Mouse (Mus musculus): Measurements from ENCODE around the gene Golgb1. TPM values are rescaled to one million over a fixed set of nuclear protein-coding genes. Genes with fewer than 3 reads are reported as not detected.

Gene Golgb1
- polyA plus RNA-seq, 1 experiment: 36.2 TPM

- no peaks in the 10 kb centered on the region for H3K27me3 ChIP-seq (replicated peaks; ENCODE audit: control insufficient read depth, insufficient read depth, low read length)
- no peaks in the 10 kb centered on the region; the same call in 1 of the 2 replicates for H3K36me3 ChIP-seq (ENCODE audit: control insufficient read depth, insufficient read depth, low read length)
- WGBS: 98% methylated on average over 2 of the region's 2 CpGs
- no peak for TF ChIP-seq POLR2A (IDR thresholded peaks at IDR 0.05; ENCODE audit: low read depth, low read length)
- TF ChIP-seq CTCF (conservative IDR thresholded peaks at IDR 0.05; ENCODE audit: insufficient read depth, insufficient read length, low read depth, low read length): no peak
- no peak overlapping the region for H3K27ac ChIP-seq (ENCODE audit: insufficient read depth, low read depth, low read length)
- H3K4me1 ChIP-seq (ENCODE audit: control insufficient read depth, insufficient read depth, low read length): 0 out of 2 replicates have a peak, but pooled peaks cover 6% of the 10 kb centered on the region
- no peak overlapping the region for H3K4me3 ChIP-seq (ENCODE audit: insufficient read depth, low read depth, low read length)
- DNase-seq: no peak
Observed at GRCm38 (mm10) chr16:36869442-36869841, 5.5 kb upstream of the Golgb1 start.

DNA sequence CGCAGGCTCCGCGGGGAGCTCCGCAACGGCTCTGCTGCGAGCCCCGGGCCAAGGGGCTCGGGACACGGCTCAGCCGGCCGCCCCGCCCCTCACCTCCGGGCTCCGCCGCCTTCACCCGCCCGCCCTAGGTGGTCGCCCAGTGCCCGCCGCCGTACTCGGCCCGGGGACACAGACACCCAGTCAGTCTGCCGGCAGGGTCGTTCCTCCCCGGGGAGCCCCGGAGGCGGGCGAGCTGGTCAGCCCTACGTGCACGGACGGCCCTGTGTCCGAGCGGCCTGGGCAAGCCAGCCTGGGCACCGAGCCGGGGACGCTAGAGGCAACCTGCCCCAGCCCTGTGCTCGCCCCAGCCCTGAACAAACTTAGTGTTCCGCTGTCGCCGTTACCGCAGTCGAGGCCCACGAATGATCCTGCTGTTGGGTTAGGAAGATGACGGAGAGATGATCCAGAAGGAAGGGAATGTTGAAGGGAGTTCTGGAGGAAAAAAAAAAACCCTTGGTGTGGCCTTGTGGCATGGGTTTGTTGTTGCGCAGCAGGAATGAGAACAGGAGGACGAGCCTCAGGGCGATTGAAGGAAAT, 424 bp downstream of the Golgb1 start:
- under 1% methylated on average over 46 of the region's 48 CpGs for WGBS
- peak overlapping the region; percentile 83 for H3K4me3 ChIP-seq (ENCODE audit: insufficient read depth, low read depth, low read length)
- H3K27ac ChIP-seq (ENCODE audit: insufficient read depth, low read depth, low read length): peak overlapping the region; percentile 61
- peaks cover 14% of the 10 kb centered on the region for H3K4me1 ChIP-seq (ENCODE audit: control insufficient read depth, insufficient read depth, low read length)
- peak; percentile 62 for DNase-seq
- H3K27me3 ChIP-seq (replicated peaks; ENCODE audit: control insufficient read depth, insufficient read depth, low read length): no peaks in the 10 kb centered on the region
- no peaks in the 10 kb centered on the region for H3K36me3 ChIP-seq (ENCODE audit: control insufficient read depth, insufficient read depth, low read length)
- no peak for TF ChIP-seq POLR2A (IDR thresholded peaks at IDR 0.05; ENCODE audit: low read depth, low read length)
- no peak for TF ChIP-seq CTCF (conservative IDR thresholded peaks at IDR 0.05; ENCODE audit: insufficient read depth, insufficient read length, low read depth, low read length)

- TF ChIP-seq POLR2A (IDR thresholded peaks at IDR 0.05; ENCODE audit: low read depth, low read length) (no peak), CTCF (conservative IDR thresholded peaks at IDR 0.05; ENCODE audit: insufficient read depth, insufficient read length, low read depth, low read length) (peak; percentile 28; the same call in 1 of the 2 replicates)
- 61% methylated on average over 5 of the region's 5 CpGs for WGBS
- H3K36me3 ChIP-seq (ENCODE audit: control insufficient read depth, insufficient read depth, low read length): no peaks in the 10 kb centered on the region
Observed at GRCm38 (mm10) chr16:36877316-36877715, 2.4 kb downstream of the Golgb1 start.

DNA sequence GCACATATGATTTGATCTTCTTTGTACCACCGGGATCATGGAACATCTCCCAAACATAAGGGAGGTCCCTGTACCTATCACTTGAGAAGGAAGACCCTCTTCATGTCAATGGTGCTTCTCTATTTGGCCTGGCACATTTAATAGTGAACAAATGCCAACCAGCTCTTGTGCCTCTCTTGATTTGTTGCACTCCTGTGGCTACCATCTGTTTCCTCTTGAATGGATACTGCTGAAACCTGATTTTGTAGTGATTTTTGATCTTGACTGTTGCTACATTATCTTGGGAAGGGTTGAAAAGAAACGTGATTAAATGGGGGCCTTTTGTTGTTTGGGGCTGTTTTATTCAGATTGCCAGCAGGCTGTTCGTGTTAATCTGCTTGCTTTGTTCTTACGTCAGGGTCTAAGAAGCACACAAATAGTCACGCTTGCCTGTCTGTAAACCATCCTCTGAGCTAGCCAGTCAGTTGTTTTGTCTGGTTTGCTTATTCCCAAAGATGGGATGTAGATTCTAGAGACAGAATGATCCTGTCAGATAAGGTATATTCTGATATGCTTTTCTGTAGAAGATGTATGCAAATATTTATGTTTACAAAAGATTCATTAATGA, 7.9 kb downstream of the Golgb1 start:
- no peak for DNase-seq
- no peaks in the 10 kb centered on the region for H3K27me3 ChIP-seq (replicated peaks; ENCODE audit: control insufficient read depth, insufficient read depth, low read length)
- H3K36me3 ChIP-seq (ENCODE audit: control insufficient read depth, insufficient read depth, low read length): no peaks in the 10 kb centered on the region; the same call in 1 of the 2 replicates
- peaks cover 2% of the 10 kb centered on the region; the same call in 1 of the 2 replicates for H3K4me1 ChIP-seq (ENCODE audit: control insufficient read depth, insufficient read depth, low read length)
- TF ChIP-seq POLR2A (IDR thresholded peaks at IDR 0.05; ENCODE audit: low read depth, low read length) (no peak), CTCF (conservative IDR thresholded peaks at IDR 0.05; ENCODE audit: insufficient read depth, insufficient read length, low read depth, low read length) (no peak)
- 72% methylated on average over 5 of the region's 5 CpGs for whole genome bisulfite sequencing
- H3K27ac ChIP-seq (ENCODE audit: insufficient read depth, low read depth, low read length): no peak overlapping the region
- H3K4me3 ChIP-seq (ENCODE audit: insufficient read depth, low read depth, low read length): no peak overlapping the region

More at GRCm38 (mm10) chr16:36877316-36877715, 2.4 kb downstream of the Golgb1 start:
- peak; percentile 27 for DNase-seq
- no peak overlapping the region for H3K27ac ChIP-seq (ENCODE audit: insufficient read depth, low read depth, low read length)
- H3K4me1 ChIP-seq (ENCODE audit: control insufficient read depth, insufficient read depth, low read length): peaks cover 14% of the 10 kb centered on the region
- H3K27me3 ChIP-seq (replicated peaks; ENCODE audit: control insufficient read depth, insufficient read depth, low read length): no peaks in the 10 kb centered on the region
- no peak overlapping the region for H3K4me3 ChIP-seq (ENCODE audit: insufficient read depth, low read depth, low read length)

GRCm38 (mm10) chr16:36884881-36885280, 9.9 kb downstream of the Golgb1 start:
- Histone ChIP-seq H3K4me3 (ENCODE audit: insufficient read depth, low read depth, low read length) (no peak overlapping the region), H3K36me3 (ENCODE audit: control insufficient read depth, insufficient read depth, low read length) (no peaks in the 10 kb centered on the region; the same call in 1 of the 2 replicates), H3K27ac (ENCODE audit: insufficient read depth, low read depth, low read length) (no peak overlapping the region), H3K27me3 (replicated peaks; ENCODE audit: control insufficient read depth, insufficient read depth, low read length) (no peaks in the 10 kb centered on the region), H3K4me1 (ENCODE audit: control insufficient read depth, insufficient read depth, low read length) (no peaks in the 10 kb centered on the region)
- DNase-seq: peak; percentile 15
- TF ChIP-seq CTCF (conservative IDR thresholded peaks at IDR 0.05; ENCODE audit: insufficient read depth, insufficient read length, low read depth, low read length) (peak; percentile 46), POLR2A (IDR thresholded peaks at IDR 0.05; ENCODE audit: low read depth, low read length) (no peak)
- 86% methylated on average over 4 of the region's 4 CpGs for WGBS

DNA sequence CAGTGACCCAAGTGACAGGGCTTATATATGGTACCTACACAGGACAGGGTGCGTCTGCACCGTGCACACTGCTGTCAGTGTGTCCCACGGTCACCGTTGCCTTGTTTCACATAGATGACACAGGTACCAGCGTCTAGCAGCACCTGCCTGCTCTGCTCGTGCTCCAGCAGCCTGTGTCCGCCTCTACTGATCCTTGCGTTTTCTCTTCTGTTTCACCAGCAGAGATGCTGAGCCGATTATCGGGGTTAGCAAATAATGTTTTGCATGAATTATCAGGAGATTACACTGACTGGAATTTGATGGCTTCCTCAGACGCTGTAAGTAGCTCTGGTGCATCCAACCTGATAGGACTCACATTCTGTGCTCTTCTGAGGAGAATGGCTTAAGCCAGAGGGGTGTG, 11.0 kb downstream of the Golgb1 start:
- Histone ChIP-seq H3K36me3 (ENCODE audit: control insufficient read depth, insufficient read depth, low read length) (no peaks in the 10 kb centered on the region; the same call in 1 of the 2 replicates), H3K4me3 (ENCODE audit: insufficient read depth, low read depth, low read length) (no peak overlapping the region), H3K27ac (ENCODE audit: insufficient read depth, low read depth, low read length) (no peak overlapping the region), H3K4me1 (ENCODE audit: control insufficient read depth, insufficient read depth, low read length) (no peaks in the 10 kb centered on the region), H3K27me3 (replicated peaks; ENCODE audit: control insufficient read depth, insufficient read depth, low read length) (no peaks in the 10 kb centered on the region)
- 91% methylated on average over 11 of the region's 11 CpGs for WGBS
- no peak for DNase-seq
- no peak for TF ChIP-seq POLR2A (IDR thresholded peaks at IDR 0.05; ENCODE audit: low read depth, low read length)
- no peak for TF ChIP-seq CTCF (conservative IDR thresholded peaks at IDR 0.05; ENCODE audit: insufficient read depth, insufficient read length, low read depth, low read length)

DNA sequence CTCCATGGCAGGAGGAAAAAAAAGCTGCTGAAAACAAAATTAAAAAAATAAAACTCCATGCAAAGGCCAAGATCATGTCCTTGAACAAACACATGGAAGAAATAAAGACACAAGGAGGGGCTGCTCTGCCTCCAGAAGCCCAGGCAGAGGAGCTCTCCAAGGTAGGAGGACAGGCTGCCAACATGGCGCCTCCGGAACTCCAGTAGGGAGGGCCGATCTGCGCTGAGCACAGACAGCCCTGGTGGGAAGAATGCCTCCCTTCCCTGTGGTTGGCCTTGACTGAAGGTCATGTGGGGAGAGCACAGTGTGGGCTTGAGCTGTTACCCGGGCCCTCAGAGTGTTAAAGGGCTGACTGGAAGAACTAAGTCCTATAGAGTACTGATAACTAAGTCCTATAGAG, 12.6 kb downstream of the Golgb1 start:
- 82% methylated on average over 5 of the region's 5 CpGs for WGBS
- peaks cover 2% of the 10 kb centered on the region for H3K36me3 ChIP-seq (ENCODE audit: control insufficient read depth, insufficient read depth, low read length)
- no peaks in the 10 kb centered on the region for H3K27me3 ChIP-seq (replicated peaks; ENCODE audit: control insufficient read depth, insufficient read depth, low read length)
- no peak overlapping the region for H3K4me3 ChIP-seq (ENCODE audit: insufficient read depth, low read depth, low read length)
- no peak for TF ChIP-seq POLR2A (IDR thresholded peaks at IDR 0.05; ENCODE audit: low read depth, low read length)
- no peak for TF ChIP-seq CTCF (conservative IDR thresholded peaks at IDR 0.05; ENCODE audit: insufficient read depth, insufficient read length, low read depth, low read length)
- no peak for DNase-seq
- no peak overlapping the region for H3K27ac ChIP-seq (ENCODE audit: insufficient read depth, low read depth, low read length)
- H3K4me1 ChIP-seq (ENCODE audit: control insufficient read depth, insufficient read depth, low read length): no peaks in the 10 kb centered on the region

Measured in kidney, adult 2 months (tissue).